Mouse (Mus musculus): ENCODE data around the gene BC016579. TPM values are rescaled to one million over a fixed set of nuclear protein-coding genes. Genes with fewer than 3 reads are reported as not detected.

The BC016579 gene
- polyA plus RNA-seq, 1 experiment from 2014 or later = 10.6 TPM

DNA sequence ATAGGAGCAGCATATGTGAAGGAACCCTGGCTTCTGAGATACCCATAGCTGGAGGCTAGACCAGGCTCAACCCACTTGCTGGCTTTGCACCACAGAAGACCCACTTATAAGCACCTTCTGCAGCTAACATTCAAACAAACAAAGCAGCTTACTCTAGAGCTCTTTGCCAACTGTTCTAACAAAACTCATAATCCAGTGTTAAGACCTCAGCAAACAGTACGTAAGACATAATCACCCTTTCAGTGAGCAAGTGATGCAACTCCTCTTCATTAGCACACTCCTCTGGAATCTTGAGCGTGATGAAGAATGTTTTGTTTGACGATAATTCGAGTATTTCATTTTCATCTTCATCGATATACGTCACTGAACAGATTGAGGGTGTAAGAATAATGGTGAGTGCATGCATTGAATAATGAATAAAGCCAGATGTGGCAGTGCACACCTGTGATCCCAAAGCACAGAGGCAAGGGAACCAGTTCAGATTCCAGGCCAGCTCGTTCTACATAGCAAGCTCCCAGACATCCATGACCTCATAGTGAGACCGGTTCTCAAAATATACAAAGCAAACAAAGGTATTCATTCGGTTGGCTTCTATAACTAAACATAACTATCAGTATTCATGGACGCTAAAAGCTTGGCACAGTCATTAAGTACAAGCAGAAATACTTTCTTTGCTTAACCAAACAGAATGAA is 13.7 kb downstream of the BC016579 start:
- no peak overlapping the region for H3K4me2 ChIP-seq (replicated peaks; ENCODE audit: low read depth)
- DNase-seq (ENCODE audit: low spot score) (no peak), ATAC-seq (ENCODE audit: low FRiP score, low TSS enrichment) (peak; percentile 85)
- H3K9me3 ChIP-seq (ENCODE audit: control insufficient read depth, low read length) = no peaks in the 10 kb centered on the region
- H3K36me3 ChIP-seq (ENCODE audit: control insufficient read depth, insufficient read depth, low read length) = no peaks in the 10 kb centered on the region
- TF ChIP-seq EP300 (optimal IDR thresholded peaks at IDR 0.05) = no peak
- TF ChIP-seq CTCF (IDR thresholded peaks at IDR 0.05; ENCODE audit: low read depth) = no peak
- H3K4me1 ChIP-seq (replicated peaks; ENCODE audit: control insufficient read depth, insufficient read depth) = 0 out of 2 replicates have a peak, but pooled peaks cover 2% of the 10 kb centered on the region
- no peaks in the 10 kb centered on the region for H3K27me3 ChIP-seq (ENCODE audit: control insufficient read depth, insufficient read depth, low read length)
- H3K4me3 ChIP-seq (ENCODE audit: low read depth, low read length) = no peak overlapping the region
- peak overlapping the region; percentile 69 for H3K27ac ChIP-seq (replicated peaks)
- 43% methylated on average over 10 of the region's 10 CpGs for WGBS
- H3K9ac ChIP-seq (ENCODE audit: low read length) = no peak overlapping the region

DNA sequence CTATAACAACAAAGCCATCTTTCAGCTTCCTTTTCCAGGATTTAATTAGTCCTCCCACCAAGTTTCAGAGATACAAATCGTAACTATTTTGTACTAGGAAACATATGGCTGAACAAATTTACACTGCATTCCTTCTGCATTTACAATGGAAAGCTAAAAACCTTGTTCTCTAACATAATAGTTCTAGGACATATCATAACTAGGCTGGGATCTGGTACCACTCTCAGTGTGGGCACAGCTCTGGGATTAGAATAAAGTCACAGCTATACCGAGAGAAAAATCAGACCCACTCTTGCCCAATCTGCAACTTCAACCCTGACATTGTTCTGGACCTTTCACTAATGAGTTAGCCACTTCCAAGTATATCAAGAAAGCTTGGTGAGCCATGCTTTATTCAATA is 18.0 kb downstream of the BC016579 start:
- H3K4me1 ChIP-seq (replicated peaks; ENCODE audit: control insufficient read depth, insufficient read depth) = 0 out of 2 replicates have a peak, but pooled peaks cover 1% of the 10 kb centered on the region
- no peak overlapping the region for H3K9ac ChIP-seq (ENCODE audit: low read length)
- H3K9me3 ChIP-seq (ENCODE audit: control insufficient read depth, low read length) = no peaks in the 10 kb centered on the region
- 71% methylated on average over 2 of the region's 2 CpGs for whole genome bisulfite sequencing
- no peak for TF ChIP-seq EP300 (optimal IDR thresholded peaks at IDR 0.05)
- no peak for TF ChIP-seq CTCF (IDR thresholded peaks at IDR 0.05; ENCODE audit: low read depth)
- H3K4me2 ChIP-seq (replicated peaks; ENCODE audit: low read depth) = no peak overlapping the region
- no peak overlapping the region for H3K4me3 ChIP-seq (ENCODE audit: low read depth, low read length)
- no peak overlapping the region for H3K27ac ChIP-seq (replicated peaks)
- no peaks in the 10 kb centered on the region for H3K36me3 ChIP-seq (ENCODE audit: control insufficient read depth, insufficient read depth, low read length)
- ATAC-seq (ENCODE audit: low FRiP score, low TSS enrichment) (no peak), DNase-seq (ENCODE audit: low spot score) (no peak)
- no peaks in the 10 kb centered on the region for H3K27me3 ChIP-seq (ENCODE audit: control insufficient read depth, insufficient read depth, low read length)

DNA sequence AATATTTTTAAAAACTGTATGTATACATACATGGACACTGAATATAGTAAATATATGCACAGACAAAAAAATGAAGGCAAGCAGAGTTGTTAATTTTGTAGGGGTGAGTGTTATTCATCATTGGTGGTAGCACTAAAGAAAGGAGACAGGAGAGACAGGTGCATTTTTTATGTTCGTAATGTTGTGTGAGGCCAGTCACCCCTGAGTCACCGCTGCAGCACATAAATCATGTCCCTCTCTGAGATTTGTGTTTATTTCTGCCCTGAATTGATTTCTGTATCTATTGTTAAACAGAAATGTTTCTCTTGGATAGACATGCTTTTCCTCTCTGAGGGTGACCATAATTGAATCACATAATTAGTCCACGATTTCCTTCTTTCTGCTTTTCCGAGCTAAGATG is 21.4 kb downstream of the BC016579 start:
- Histone ChIP-seq H3K4me2 (replicated peaks; ENCODE audit: low read depth) (no peak overlapping the region), H3K4me1 (replicated peaks; ENCODE audit: control insufficient read depth, insufficient read depth) (no peaks in the 10 kb centered on the region), H3K36me3 (ENCODE audit: control insufficient read depth, insufficient read depth, low read length) (no peaks in the 10 kb centered on the region), H3K4me3 (ENCODE audit: low read depth, low read length) (no peak overlapping the region), H3K27me3 (ENCODE audit: control insufficient read depth, insufficient read depth, low read length) (no peaks in the 10 kb centered on the region), H3K9ac (ENCODE audit: low read length) (no peak overlapping the region), H3K27ac (replicated peaks) (no peak overlapping the region), H3K9me3 (ENCODE audit: control insufficient read depth, low read length) (no peaks in the 10 kb centered on the region)
- DNase-seq (ENCODE audit: low spot score) = no peak
- TF ChIP-seq EP300 (optimal IDR thresholded peaks at IDR 0.05) (no peak), CTCF (IDR thresholded peaks at IDR 0.05; ENCODE audit: low read depth) (no peak)
- 45% methylated on average over 4 of the region's 4 CpGs for WGBS
- ATAC-seq (ENCODE audit: low FRiP score, low TSS enrichment) = no peak

DNA sequence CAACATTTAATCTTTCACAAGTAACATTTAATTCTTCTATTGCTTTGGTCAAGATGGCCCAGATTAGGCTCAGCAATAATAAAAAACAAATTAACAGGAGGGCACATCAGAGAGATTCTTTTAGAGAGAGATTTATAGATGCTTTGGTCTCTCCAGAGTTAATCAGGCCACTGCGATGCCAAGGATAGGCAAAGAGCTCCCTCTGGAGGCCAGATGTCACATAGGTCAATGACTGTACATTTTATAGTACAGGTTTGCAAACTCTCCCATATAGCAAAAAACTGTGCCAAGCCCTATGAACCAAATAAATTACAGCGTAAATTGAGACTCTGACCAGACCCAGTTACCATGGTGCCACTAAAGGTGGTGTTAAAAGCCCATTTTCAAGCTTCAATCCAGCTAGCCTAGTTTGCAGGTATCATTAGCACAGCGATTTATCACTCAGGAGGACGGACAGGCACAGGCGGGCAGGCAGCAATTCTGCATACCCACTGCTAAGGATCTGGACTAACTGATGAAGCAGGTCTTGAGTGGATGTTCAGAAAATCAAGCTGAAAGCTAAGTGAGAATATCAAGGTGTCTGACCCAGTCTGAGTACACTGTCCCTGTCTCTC is 23.4 kb downstream of the BC016579 start:
- 47% methylated on average over 5 of the region's 5 CpGs for WGBS
- Histone ChIP-seq H3K36me3 (ENCODE audit: control insufficient read depth, insufficient read depth, low read length) (no peaks in the 10 kb centered on the region), H3K4me3 (ENCODE audit: low read depth, low read length) (no peak overlapping the region), H3K9ac (ENCODE audit: low read length) (no peak overlapping the region), H3K27ac (replicated peaks) (no peak overlapping the region), H3K9me3 (ENCODE audit: control insufficient read depth, low read length) (no peaks in the 10 kb centered on the region), H3K27me3 (ENCODE audit: control insufficient read depth, insufficient read depth, low read length) (no peaks in the 10 kb centered on the region), H3K4me1 (replicated peaks; ENCODE audit: control insufficient read depth, insufficient read depth) (no peaks in the 10 kb centered on the region), H3K4me2 (replicated peaks; ENCODE audit: low read depth) (no peak overlapping the region)
- DNase-seq (ENCODE audit: low spot score) = peak; percentile 64
- peak; percentile 62; the same call in 1 of the 2 replicates for ATAC-seq (ENCODE audit: low FRiP score, low TSS enrichment)
- TF ChIP-seq EP300 (optimal IDR thresholded peaks at IDR 0.05) (no peak), CTCF (IDR thresholded peaks at IDR 0.05; ENCODE audit: low read depth) (peak; percentile 87)

DNA sequence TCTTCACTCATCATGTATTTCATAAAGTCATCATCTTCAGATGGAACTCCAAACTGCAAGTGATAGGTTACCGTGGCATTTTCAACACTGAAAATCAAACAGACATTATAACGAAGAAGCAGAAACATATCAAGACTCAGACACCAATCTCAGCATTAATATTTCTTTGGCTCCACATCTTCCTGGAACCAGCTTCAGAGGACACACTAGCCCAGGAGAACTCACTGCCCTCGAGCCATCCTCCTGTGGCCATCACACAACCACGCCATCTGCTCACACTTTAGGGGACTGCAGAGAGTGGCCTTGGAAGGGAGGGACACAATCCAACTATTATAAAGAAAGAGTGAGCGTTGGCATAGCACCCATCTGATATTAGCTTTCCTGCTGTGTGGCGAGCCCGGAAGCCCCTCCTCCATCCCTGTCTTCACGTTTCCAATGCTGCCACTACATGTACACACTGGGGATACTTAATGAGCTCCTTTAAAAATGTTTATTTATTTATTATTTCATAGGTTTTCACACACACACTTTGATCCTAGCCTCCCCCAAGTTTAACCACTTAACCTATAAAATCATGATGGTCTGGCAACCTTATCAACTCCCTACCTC is 24.3 kb downstream of the BC016579 start:
- WGBS = 73% methylated on average over 8 of the region's 8 CpGs
- DNase-seq (ENCODE audit: low spot score) = no peak
- no peak for ATAC-seq (ENCODE audit: low FRiP score, low TSS enrichment)
- H3K9ac ChIP-seq (ENCODE audit: low read length) = no peak overlapping the region
- TF ChIP-seq EP300 (optimal IDR thresholded peaks at IDR 0.05) (no peak), CTCF (IDR thresholded peaks at IDR 0.05; ENCODE audit: low read depth) (no peak)
- no peaks in the 10 kb centered on the region for H3K4me1 ChIP-seq (replicated peaks; ENCODE audit: control insufficient read depth, insufficient read depth)
- H3K4me3 ChIP-seq (ENCODE audit: low read depth, low read length) = no peak overlapping the region
- no peaks in the 10 kb centered on the region for H3K27me3 ChIP-seq (ENCODE audit: control insufficient read depth, insufficient read depth, low read length)
- H3K9me3 ChIP-seq (ENCODE audit: control insufficient read depth, low read length) = no peaks in the 10 kb centered on the region
- no peak overlapping the region for H3K4me2 ChIP-seq (replicated peaks; ENCODE audit: low read depth)
- no peak overlapping the region for H3K27ac ChIP-seq (replicated peaks)
- no peaks in the 10 kb centered on the region for H3K36me3 ChIP-seq (ENCODE audit: control insufficient read depth, insufficient read depth, low read length)

DNA sequence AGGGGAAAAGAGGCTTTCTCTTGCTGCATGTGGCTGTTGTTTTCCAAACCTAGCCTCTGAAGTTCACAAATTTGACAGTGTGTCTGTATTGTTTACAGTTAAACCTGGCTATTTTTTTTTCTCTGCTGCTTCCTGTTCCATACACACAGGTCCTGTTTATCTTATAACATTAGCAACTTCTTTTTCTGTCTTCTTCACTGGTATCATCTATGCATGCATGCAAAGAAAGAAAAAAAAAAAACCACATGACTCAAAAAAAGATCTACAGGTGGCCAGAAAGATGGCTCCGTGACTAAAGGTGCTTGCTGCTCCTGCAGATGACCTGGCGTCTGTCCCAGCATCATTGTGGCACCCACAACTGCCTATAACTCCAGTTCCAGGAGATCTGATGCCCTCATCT is 28.5 kb downstream of the BC016579 start:
- H3K27me3 ChIP-seq (ENCODE audit: control insufficient read depth, insufficient read depth, low read length) = no peaks in the 10 kb centered on the region
- no peaks in the 10 kb centered on the region for H3K36me3 ChIP-seq (ENCODE audit: control insufficient read depth, insufficient read depth, low read length)
- no peak overlapping the region for H3K27ac ChIP-seq (replicated peaks)
- ATAC-seq (ENCODE audit: low FRiP score, low TSS enrichment) (no peak), DNase-seq (ENCODE audit: low spot score) (no peak)
- TF ChIP-seq EP300 (optimal IDR thresholded peaks at IDR 0.05) = no peak
- WGBS = 84% methylated on average over 2 of the region's 2 CpGs
- no peak overlapping the region for H3K9ac ChIP-seq (ENCODE audit: low read length)
- H3K4me3 ChIP-seq (ENCODE audit: low read depth, low read length) = no peak overlapping the region
- H3K4me1 ChIP-seq (replicated peaks; ENCODE audit: control insufficient read depth, insufficient read depth) = no peaks in the 10 kb centered on the region
- H3K4me2 ChIP-seq (replicated peaks; ENCODE audit: low read depth) = no peak overlapping the region
- H3K9me3 ChIP-seq (ENCODE audit: control insufficient read depth, low read length) = no peaks in the 10 kb centered on the region
